In genomic region chr7:80773834-80774614, GRCm38 (mm10) we compare ENCODE assay signal across 9 mouse cellular contexts. TPM values are rescaled to one million over a fixed set of nuclear protein-coding genes. Genes with fewer than 3 reads are reported as not detected.
DNase-seq lines count a peak whose midpoint lies in the region; ATAC-seq lines count a peak whose summit lies in the region.
"Had no signal": no experiment of that assay in that cellular context is flagged by ENCODE, and none has a peak within 500 bp of the region (broad histone marks: within the 10 kb centered on the region; RNA-seq: fewer than 3 reads in every experiment).

No protein-coding gene starts in this region.

- no peaks in the 10 kb centered on the region for H3K36me3 ChIP-seq in embryonic facial prominence, embryonic 15.5 days
- H3K36me3 ChIP-seq: limb, embryonic 13.5 days had no signal

- peaks cover 27% of the 10 kb centered on the region for H3K4me1 ChIP-seq in embryonic facial prominence, embryonic 15.5 days

- ATAC-seq in embryonic facial prominence, embryonic 15.5 days (ENCODE audit: insufficient number of reproducible peaks, low FRiP score, low TSS enrichment, low read depth), result peak; percentile 45; the same call in 1 of the 2 replicates
- ATAC-seq in megakaryocyte progenitor cell, adult 5-6 weeks (replicated peaks; ENCODE audit: poor library complexity), result no peak

- H3K9ac ChIP-seq in embryonic facial prominence, embryonic 15.5 days, result no peak overlapping the region
- H3K9ac ChIP-seq: limb, embryonic 13.5 days had no signal

- H3K27me3 ChIP-seq in embryonic facial prominence, embryonic 15.5 days, result no peaks in the 10 kb centered on the region
- H3K27me3 ChIP-seq: limb, embryonic 13.5 days had no signal

- H3K4me3 ChIP-seq in embryonic facial prominence, embryonic 15.5 days (replicated peaks), result no peak overlapping the region
- H3K4me3 ChIP-seq: limb, embryonic 13.5 days had no signal

- peak overlapping the region; percentile 58; the same call in 1 of the 2 replicates for H3K27ac ChIP-seq in embryonic facial prominence, embryonic 15.5 days (replicated peaks)
- H3K27ac ChIP-seq: limb, embryonic 13.5 days had no signal

- peak; percentile 46 for DNase-seq in gastrocnemius, adult 18-20 months (ENCODE audit: low spot score)
- no peak for DNase-seq in gastrocnemius, adult 8-10 months (ENCODE audit: low spot score in 2 of 2)
- DNase-seq in 3134 (ENCODE audit: extremely low read depth, insufficient read length, low spot score), result peak; percentile 55
- peak; percentile 53 for DNase-seq in kidney, postnatal 14 days
- no peak for DNase-seq in adrenal gland, postnatal 4 days (ENCODE audit: low spot score in 2 of 2)
- DNase-seq in B cell, adult 2 months, result no peak

- WGBS in embryonic facial prominence, embryonic 15.5 days, result 51% methylated on average over 14 of the region's 14 CpGs

- no peak overlapping the region for H3K4me2 ChIP-seq in embryonic facial prominence, embryonic 15.5 days (replicated peaks)
- H3K4me2 ChIP-seq: limb, embryonic 13.5 days had no signal

- no peaks in the 10 kb centered on the region for H3K9me3 ChIP-seq in embryonic facial prominence, embryonic 15.5 days (replicated peaks)
- H3K9me3 ChIP-seq: limb, embryonic 13.5 days had no signal

RNA-seq across cellular contexts. Expression of gene Iqgap1, which starts 51.8 kb away (rescaled TPM):
- 10 to 100 TPM; 12.1 to 16.8 TPM for total RNA-seq in gastrocnemius, adult 18-20 months (2021)
- total RNA-seq in gastrocnemius, adult 8-10 months (2022), result 10 to 100 TPM in 2 of 4 experiments, 1 to 10 TPM in 2; 6.3 to 12.7 (median 10.6) TPM
- polyA plus RNA-seq in embryonic facial prominence, embryonic 15.5 days (2015; fragmentation: Nextera tagmentation; extraction: Ambion mirVana), result 75.3 and 75.9 TPM in 2 replicates
- total RNA-seq in megakaryocyte progenitor cell, adult 5-6 weeks (2015), result 90.5 and 94.3 TPM in 2 replicates
- total RNA-seq in megakaryocyte progenitor cell, adult 5-6 weeks (2017), result 81.0 and 113 TPM in 2 replicates
- total RNA-seq in adrenal gland, postnatal 4 days (2021), result 100 to 1,000 TPM in 1 of 2 experiments, 10 to 100 TPM in 1; 92.0 to 107 TPM

Comparison
In these comparisons a context has a peak if more than half of its experiments do, and no peak if none do; other contexts are left out.
1. DNase-seq: peak in gastrocnemius, adult 18-20 months (single experiment), 3134 (single experiment) and kidney, postnatal 14 days (single experiment); none in gastrocnemius, adult 8-10 months (0 of 2), adrenal gland, postnatal 4 days (0 of 2) and B cell, adult 2 months (0 of 2).
2. RNA of gene Iqgap1, which starts 51.8 kb away (total RNA-seq): 92.0 to 107 TPM in adrenal gland, postnatal 4 days and 81.0 to 113 TPM in megakaryocyte progenitor cell, adult 5-6 weeks; 12.1 to 16.8 TPM in gastrocnemius, adult 18-20 months and 6.3 to 12.7 TPM in gastrocnemius, adult 8-10 months; every median in the first group is over 4 times any median in the second.